ENCODE assay signal across 9 mouse cellular contexts in genomic region chr11:101245071-101245470, GRCm38 (mm10). TPM values are rescaled to one million over a fixed set of nuclear protein-coding genes. Genes with fewer than 3 reads are reported as not detected.
DNase-seq lines count a peak whose midpoint lies in the region; ATAC-seq and TF ChIP-seq lines count a peak whose summit lies in the region.
"Had no signal": no experiment of that assay in that cellular context is flagged by ENCODE, and none has a peak within 500 bp of the region (broad histone marks: within the 10 kb centered on the region; RNA-seq: fewer than 3 reads in every experiment).

No protein-coding gene starts in this region.

- DNase-seq in midbrain, embryonic 10.5 days (ENCODE audit: low spot score): no peak
- DNase-seq in midbrain, embryonic 14.5 days: no peak
- peak; percentile 51 to 62 for DNase-seq in kidney, postnatal 36 days
- DNase-seq in stomach, postnatal 0 days (ENCODE audit: low spot score): no peak
- no peak for DNase-seq in right cerebral cortex, adult 18-20 months
- DNase-seq in cerebellum, adult 8-10 months: no peak
- DNase-seq in spleen, postnatal 36 days (ENCODE audit: low spot score in 2 of 2): no peak

- peaks cover 28% of the 10 kb centered on the region for H3K4me1 ChIP-seq in midbrain, embryonic 10.5 days
- H3K4me1 ChIP-seq in midbrain, embryonic 14.5 days (ENCODE audit: control insufficient read depth, insufficient read depth, low read length): no peaks in the 10 kb centered on the region
- H3K4me1 ChIP-seq in heart, embryonic 13.5 days: peaks cover 26% of the 10 kb centered on the region
- no peaks in the 10 kb centered on the region for H3K4me1 ChIP-seq in stomach, postnatal 0 days (replicated peaks; ENCODE audit: control insufficient read depth, insufficient read depth)

- H3K4me3 ChIP-seq in midbrain, embryonic 10.5 days: peak overlapping the region; percentile 83; the same call in 1 of the 2 replicates
- H3K4me3 ChIP-seq in midbrain, embryonic 14.5 days (replicated peaks; ENCODE audit: low read depth, low read length): no peak overlapping the region
- peak overlapping the region; percentile 79 for H3K4me3 ChIP-seq in heart, embryonic 13.5 days
- H3K4me3 ChIP-seq in stomach, postnatal 0 days (ENCODE audit: low read depth, low read length): no peak overlapping the region

- H3K27me3 ChIP-seq in midbrain, embryonic 10.5 days (ENCODE audit: low read depth, poor library complexity, severe bottlenecking): peaks cover 43% of the 10 kb centered on the region
- H3K27me3 ChIP-seq in midbrain, embryonic 14.5 days (ENCODE audit: control insufficient read depth, insufficient read depth, low read length): peaks cover 9% of the 10 kb centered on the region; the same call in 1 of the 2 replicates
- H3K27me3 ChIP-seq in heart, embryonic 13.5 days (replicated peaks): peaks cover 58% of the 10 kb centered on the region
- H3K27me3 ChIP-seq in stomach, postnatal 0 days (ENCODE audit: control insufficient read depth, insufficient read depth, low read length): no peaks in the 10 kb centered on the region

- no peak overlapping the region for H3K27ac ChIP-seq in midbrain, embryonic 10.5 days (replicated peaks)
- no peak overlapping the region for H3K27ac ChIP-seq in midbrain, embryonic 14.5 days (replicated peaks; ENCODE audit: low read depth, low read length)
- H3K27ac ChIP-seq in heart, embryonic 13.5 days (replicated peaks): peak overlapping the region; percentile 94
- peak overlapping the region; percentile 89; the same call in 1 of the 2 replicates for H3K27ac ChIP-seq in stomach, postnatal 0 days (replicated peaks)

- no peak overlapping the region for H3K4me2 ChIP-seq in midbrain, embryonic 14.5 days (ENCODE audit: low read length)
- peak overlapping the region; percentile 92 for H3K4me2 ChIP-seq in heart, embryonic 13.5 days
- peak overlapping the region; percentile 96 for H3K4me2 ChIP-seq in stomach, postnatal 0 days (replicated peaks; ENCODE audit: low read depth)

- no peak overlapping the region for H3K9ac ChIP-seq in midbrain, embryonic 14.5 days (replicated peaks; ENCODE audit: low read length)
- peak overlapping the region; percentile 91; the same call in 1 of the 2 replicates for H3K9ac ChIP-seq in heart, embryonic 13.5 days
- H3K9ac ChIP-seq in stomach, postnatal 0 days (ENCODE audit: low read length): no peak overlapping the region

- no peaks in the 10 kb centered on the region for H3K36me3 ChIP-seq in midbrain, embryonic 10.5 days
- H3K36me3 ChIP-seq in midbrain, embryonic 14.5 days (ENCODE audit: control insufficient read depth, insufficient read depth, low read length): no peaks in the 10 kb centered on the region
- H3K36me3 ChIP-seq in heart, embryonic 13.5 days: no peaks in the 10 kb centered on the region
- H3K36me3 ChIP-seq in stomach, postnatal 0 days (ENCODE audit: control insufficient read depth, insufficient read depth, low read length): no peaks in the 10 kb centered on the region
- H3K36me3 ChIP-seq: G1E had no signal

- TF ChIP-seq EP300 in stomach, postnatal 0 days (optimal IDR thresholded peaks at IDR 0.05): no peak

- no peak for ATAC-seq in midbrain, embryonic 14.5 days (ENCODE audit: low FRiP score, low TSS enrichment)
- ATAC-seq in heart, embryonic 13.5 days (ENCODE audit: extremely low read depth, insufficient number of reproducible peaks, low FRiP score, low TSS enrichment): no peak
- no peak for ATAC-seq in stomach, postnatal 0 days (ENCODE audit: low FRiP score, low TSS enrichment)

- WGBS in midbrain, embryonic 10.5 days: 34% methylated on average over 4 of the region's 4 CpGs
- 51% methylated on average over 4 of the region's 4 CpGs for WGBS in midbrain, embryonic 14.5 days
- whole genome bisulfite sequencing in heart, embryonic 13.5 days: 41% methylated on average over 4 of the region's 4 CpGs
- 61% methylated on average over 4 of the region's 4 CpGs for WGBS in stomach, postnatal 0 days

- no peaks in the 10 kb centered on the region for H3K9me3 ChIP-seq in midbrain, embryonic 10.5 days (replicated peaks)
- H3K9me3 ChIP-seq in midbrain, embryonic 14.5 days (ENCODE audit: control insufficient read depth, low read length): no peaks in the 10 kb centered on the region
- H3K9me3 ChIP-seq in heart, embryonic 13.5 days: no peaks in the 10 kb centered on the region
- no peaks in the 10 kb centered on the region for H3K9me3 ChIP-seq in stomach, postnatal 0 days (ENCODE audit: control insufficient read depth, low read length)

- TF ChIP-seq CTCF in stomach, postnatal 0 days (IDR thresholded peaks at IDR 0.05; ENCODE audit: low read depth): no peak

RNA-seq across cellular contexts. Expression of gene Ramp2, which starts 0.8 kb away (rescaled TPM):
- 64.7 and 71.5 TPM in 2 replicates for polyA plus RNA-seq in midbrain, embryonic 10.5 days (2016; fragmentation: Nextera tagmentation; extraction: Ambion mirVana)
- polyA plus RNA-seq in midbrain, embryonic 14.5 days (2014; fragmentation: Nextera tagmentation; extraction: Ambion mirVana): 59.7 and 84.0 TPM in 2 replicates
- 210 and 234 TPM in 2 replicates for polyA plus RNA-seq in heart, embryonic 13.5 days (2015; fragmentation: Nextera tagmentation; extraction: Ambion mirVana)
- 62.3 and 64.9 TPM in 2 replicates for polyA plus RNA-seq in stomach, postnatal 0 days (2015; fragmentation: Nextera tagmentation; extraction: Ambion mirVana)

RNA-seq across cellular contexts. Expression of gene Vps25, which starts 8.4 kb away (rescaled TPM):
- 137 and 143 TPM in 2 replicates for polyA plus RNA-seq in midbrain, embryonic 10.5 days (2016; fragmentation: Nextera tagmentation; extraction: Ambion mirVana)
- polyA plus RNA-seq in midbrain, embryonic 14.5 days (2014; fragmentation: Nextera tagmentation; extraction: Ambion mirVana): 111 and 134 TPM in 2 replicates
- 98.8 and 111 TPM in 2 replicates for polyA plus RNA-seq in heart, embryonic 13.5 days (2015; fragmentation: Nextera tagmentation; extraction: Ambion mirVana)
- polyA plus RNA-seq in stomach, postnatal 0 days (2015; fragmentation: Nextera tagmentation; extraction: Ambion mirVana): 141 and 157 TPM in 2 replicates

RNA-seq across cellular contexts. Expression of gene Wnk4, which starts 15.3 kb away (rescaled TPM):
- 5.4 and 8.0 TPM in 2 replicates for polyA plus RNA-seq in midbrain, embryonic 10.5 days (2016; fragmentation: Nextera tagmentation; extraction: Ambion mirVana)
- 4.3 and 5.3 TPM in 2 replicates for polyA plus RNA-seq in midbrain, embryonic 14.5 days (2014; fragmentation: Nextera tagmentation; extraction: Ambion mirVana)
- polyA plus RNA-seq in heart, embryonic 13.5 days (2015; fragmentation: Nextera tagmentation; extraction: Ambion mirVana): 7.6 and 8.0 TPM in 2 replicates
- 15.9 and 18.4 TPM in 2 replicates for polyA plus RNA-seq in stomach, postnatal 0 days (2015; fragmentation: Nextera tagmentation; extraction: Ambion mirVana)

RNA-seq across cellular contexts. Expression of gene Ezh1, which starts 18.8 kb away (rescaled TPM):
- polyA plus RNA-seq in midbrain, embryonic 10.5 days (2016; fragmentation: Nextera tagmentation; extraction: Ambion mirVana): 11.1 and 11.2 TPM in 2 replicates
- polyA plus RNA-seq in midbrain, embryonic 14.5 days (2014; fragmentation: Nextera tagmentation; extraction: Ambion mirVana): 25.1 and 25.6 TPM in 2 replicates
- polyA plus RNA-seq in heart, embryonic 13.5 days (2015; fragmentation: Nextera tagmentation; extraction: Ambion mirVana): 11.6 and 11.7 TPM in 2 replicates
- polyA plus RNA-seq in stomach, postnatal 0 days (2015; fragmentation: Nextera tagmentation; extraction: Ambion mirVana): 8.1 and 9.4 TPM in 2 replicates

RNA-seq across cellular contexts. Expression of gene Cntd1, which starts 33.7 kb away (rescaled TPM):
- polyA plus RNA-seq in midbrain, embryonic 10.5 days (2016; fragmentation: Nextera tagmentation; extraction: Ambion mirVana): 1.6 and 1.8 TPM in 2 replicates
- 0.38 and 0.55 TPM in 2 replicates for polyA plus RNA-seq in midbrain, embryonic 14.5 days (2014; fragmentation: Nextera tagmentation; extraction: Ambion mirVana)
- polyA plus RNA-seq in heart, embryonic 13.5 days (2015; fragmentation: Nextera tagmentation; extraction: Ambion mirVana): 0.48 and 0.65 TPM in 2 replicates
- 0.30 and 0.33 TPM in 2 replicates for polyA plus RNA-seq in stomach, postnatal 0 days (2015; fragmentation: Nextera tagmentation; extraction: Ambion mirVana)

Comparison
In these comparisons a context has a peak if more than half of its experiments do, and no peak if none do; other contexts are left out.
1. H3K4me3 ChIP-seq: peak in midbrain, embryonic 10.5 days (single experiment) and heart, embryonic 13.5 days (single experiment); none in midbrain, embryonic 14.5 days (single experiment) and stomach, postnatal 0 days (single experiment).
2. DNase-seq: peak in kidney, postnatal 36 days (2 of 2); none in midbrain, embryonic 10.5 days (single experiment), midbrain, embryonic 14.5 days (single experiment), stomach, postnatal 0 days (single experiment), right cerebral cortex, adult 18-20 months (single experiment), cerebellum, adult 8-10 months (single experiment) and spleen, postnatal 36 days (0 of 2).
3. H3K27ac ChIP-seq: peak in heart, embryonic 13.5 days (single experiment) and stomach, postnatal 0 days (single experiment); none in midbrain, embryonic 10.5 days (single experiment) and midbrain, embryonic 14.5 days (single experiment).